Mouse (Mus musculus): ENCODE data around the gene 4931406P16Rik.

DNA sequence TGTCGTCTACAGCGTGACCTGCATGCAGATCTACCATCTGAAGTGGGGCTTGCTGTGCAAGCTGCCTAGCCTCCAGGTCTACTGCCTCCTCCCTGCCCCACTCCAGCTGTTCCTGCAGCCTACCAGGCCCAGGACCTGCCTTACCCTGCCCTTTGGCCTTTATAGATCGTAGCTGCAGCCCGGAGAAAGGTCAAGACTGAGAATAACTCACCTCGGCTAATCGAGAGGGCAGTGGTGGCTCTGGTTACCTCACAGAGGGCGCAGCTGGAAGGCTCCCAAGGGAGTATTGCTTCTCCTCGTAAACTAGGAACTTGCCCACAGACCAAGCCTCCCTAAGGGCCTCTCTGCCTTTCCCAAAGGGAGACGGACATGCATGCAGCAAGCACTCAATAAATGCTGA lies 97.9 kb downstream of the 4931406P16Rik start:
- TF ChIP-seq CTCF (IDR thresholded peaks at IDR 0.05; ENCODE audit: borderline replicate concordance, extremely low read depth, insufficient read depth, insufficient read length) (no peak), POLR2A (IDR thresholded peaks at IDR 0.05; ENCODE audit: borderline replicate concordance, extremely low read depth, insufficient read depth, insufficient read length, poor library complexity, severe bottlenecking) (no peak)

Data from brain, embryonic 14.5 days (tissue).